Mouse (Mus musculus) thymus, postnatal 4 days (tissue): ENCODE data around the gene Mink1.
A peak's percentile ranks its signal among the peaks of the same experiment; 100 is the strongest.

Experiments used
- DNase-seq: peaks from one replicate; pipeline ENCODE4 v3.0.0; 2021

The Mink1 gene

GRCm38 (mm10) chr11:70638714-70639278 lies 76.1 kb downstream of the Mink1 start, which contains the start of gene Gp1ba:
Gene Gp1ba (plus strand): TSS chr11:70639122.
- DNase-seq = no peak

- no peak for DNase-seq
These were observed 77.3 kb downstream of the Mink1 start for GRCm38 (mm10) chr11:70639976-70640375.

GRCm38 (mm10) chr11:70641241-70641640 lies 78.6 kb downstream of the Mink1 start:
- DNase-seq = no peak

GRCm38 (mm10) chr11:70643051-70643450 lies 80.4 kb downstream of the Mink1 start:
- DNase-seq = no peak

GRCm38 (mm10) chr11:70644564-70645103 lies 82.0 kb downstream of the Mink1 start:
- no peak for DNase-seq

- DNase-seq = peak; percentile 20
These were observed 83.0 kb downstream of the Mink1 start for GRCm38 (mm10) chr11:70645461-70646258.

GRCm38 (mm10) chr11:70646259-70646555 lies 83.5 kb downstream of the Mink1 start:
- peak; percentile 25 for DNase-seq

GRCm38 (mm10) chr11:70646691-70647650 lies 84.3 kb downstream of the Mink1 start, which contains the start of the genes Rnf167 and Slc25a11:
Gene Rnf167 (plus strand): TSS chr11:70647235.
Gene Slc25a11 (minus strand): TSS chr11:70647479.
- DNase-seq = peak; percentile 97

- peak; percentile 71 for DNase-seq
These were observed 85.2 kb downstream of the Mink1 start for GRCm38 (mm10) chr11:70647716-70648420.

- no peak for DNase-seq
These were observed 85.8 kb downstream of the Mink1 start for GRCm38 (mm10) chr11:70648512-70648911.

GRCm38 (mm10) chr11:70649185-70649734 lies 86.6 kb downstream of the Mink1 start:
- peak; percentile 28 for DNase-seq

GRCm38 (mm10) chr11:70650322-70651175 lies 87.9 kb downstream of the Mink1 start:
- DNase-seq = peak; percentile 62

- peak; percentile 33 for DNase-seq
These were observed 88.7 kb downstream of the Mink1 start for GRCm38 (mm10) chr11:70651391-70651790.

GRCm38 (mm10) chr11:70652029-70652883 lies 89.6 kb downstream of the Mink1 start:
- peak; percentile 72 for DNase-seq

- DNase-seq = peak; percentile 30
These were observed 90.2 kb downstream of the Mink1 start for GRCm38 (mm10) chr11:70652884-70653344.

GRCm38 (mm10) chr11:70653345-70654197 lies 90.9 kb downstream of the Mink1 start:
- peak; percentile 89 for DNase-seq

- peak; percentile 89 for DNase-seq
These were observed 91.7 kb downstream of the Mink1 start, which contains the start of gene Pfn1 for GRCm38 (mm10) chr11:70654198-70654922. Gene Pfn1 (minus strand): TSS chr11:70654644.
